Mouse (Mus musculus) heart, postnatal 0 days (tissue): ENCODE data around the gene Myd88. TPM values are rescaled to one million over a fixed set of nuclear protein-coding genes. Genes with fewer than 3 reads are reported as not detected.

Source experiments
- ATAC-seq: fragments of 200-750 bp; cut with Nextera tagmentation; 2 replicates; pipeline ENCODE4 v1.8.0; 2017; ENCODE audit warnings: low read depth, moderate number of reproducible peaks, moderate library complexity; ENCODE audit not compliant: insufficient read depth
- DNase-seq: peaks from one replicate; pipeline ENCODE4 v3.0.0-alpha.2; 2016; ENCODE audit warnings: low spot score
- H3K27ac ChIP-seq: fragments of 300-500 bp; sonication (generic); 2 replicates; pipeline ENCODE4 v1.5.1; 2014; ENCODE audit warnings: low read depth, mild to moderate bottlenecking
- H3K27me3 ChIP-seq: fragments of 300-500 bp; sonication (generic); 2 replicates; pipeline ENCODE4 v1.6.1; 2014; ENCODE audit warnings: low read length, mixed read lengths; ENCODE audit not compliant: control insufficient read depth, insufficient read depth
- H3K36me3 ChIP-seq: fragments of 300-500 bp; sonication (generic); replicated peaks from 2 replicates; pipeline ENCODE4 v1.6.1; 2014; ENCODE audit warnings: low read length, mixed read lengths; ENCODE audit not compliant: control insufficient read depth, insufficient read depth
- H3K4me1 ChIP-seq: fragments of 300-500 bp; sonication (generic); 2 replicates; pipeline ENCODE4 v1.6.1; 2014; ENCODE audit warnings: antibody characterized with exemption; ENCODE audit not compliant: control insufficient read depth, insufficient read depth
- H3K4me2 ChIP-seq: fragments of 300-500 bp; sonication (generic); 2 replicates; pipeline ENCODE4 v1.6.1; 2014; ENCODE audit warnings: low read depth, mild to moderate bottlenecking, low read length, moderate library complexity
- H3K4me3 ChIP-seq: fragments of 300-500 bp; sonication (generic); 2 replicates; pipeline ENCODE4 v1.5.1; 2014; ENCODE audit warnings: low read depth, low read length
- H3K9ac ChIP-seq: fragments of 300-500 bp; sonication (generic); replicated peaks from 2 replicates; pipeline ENCODE4 v1.6.1; 2014; ENCODE audit warnings: low read depth, low read length, mixed read lengths
- H3K9me3 ChIP-seq: fragments of 300-500 bp; sonication (generic); replicated peaks from 2 replicates; pipeline ENCODE4 v1.6.1; 2016; ENCODE audit warnings: low read length; ENCODE audit not compliant: control insufficient read depth
- CTCF ChIP-seq: IDR thresholded peaks from 2 replicates; pipeline ENCODE4 v1.5.1; 2016; ENCODE audit warnings: antibody characterized with exemption, control low read depth, low read depth
- EP300 ChIP-seq: IDR thresholded peaks from 2 replicates; pipeline ENCODE4 v1.6.1; 2016; ENCODE audit warnings: antibody characterized with exemption, low read depth
- WGBS: fragments of 180-500 bp; shearing (Covaris S2); extraction: QIAGEN DNeasy Blood & Tissue Kit; methylation state at CpG from one replicate; pipeline ENCODE4 v1.1.7; 2014; 5-methylcytosine and 5-hydroxymethylcytosine counted together
- polyA plus RNA-seq: library from polyadenylated mRNA; unstranded; fragments of >200 nt; fragmentation: Nextera tagmentation; extraction: Ambion mirVana; gene quantifications from 2 replicates; pipeline ENCODE4 v1.2.1, GENCODE M21; 2015
- total RNA-seq: library from RNA; depleted of rRNA; stranded (reverse); fragments of >200 nt; gene quantifications from 2 replicates; pipeline ENCODE4 v1.2.3, GENCODE M21; 2014; ENCODE audit warnings: low replicate concordance

Myd88 gene
- total and polyA plus RNA-seq, 2 experiments from 2014 or later = 14.3 to 17.0 TPM

GRCm38 (mm10) chr9:119361416-119361815 lies 20.2 kb upstream of the Myd88 start:
- H3K27ac ChIP-seq = no peak overlapping the region
- H3K4me2 ChIP-seq = no peak overlapping the region
- DNase-seq (no peak), ATAC-seq (no peak)
- no peaks in the 10 kb centered on the region for H3K27me3 ChIP-seq
- TF ChIP-seq EP300 (no peak), CTCF (no peak)
- no peaks in the 10 kb centered on the region for H3K4me1 ChIP-seq
- H3K4me3 ChIP-seq = no peak overlapping the region
- no peak overlapping the region for H3K9ac ChIP-seq
- H3K36me3 ChIP-seq = no peaks in the 10 kb centered on the region
- no peaks in the 10 kb centered on the region for H3K9me3 ChIP-seq
- WGBS = 90% methylated on average over 5 of the region's 5 CpGs

- ATAC-seq (0 out of 2 replicates have a peak, but pooled peaks have one; percentile 9), DNase-seq (no peak)
- 45% methylated on average over 9 of the region's 9 CpGs for WGBS
- no peaks in the 10 kb centered on the region for H3K27me3 ChIP-seq
- H3K27ac ChIP-seq = no peak overlapping the region
- TF ChIP-seq CTCF (no peak), EP300 (no peak)
- H3K4me3 ChIP-seq = peak overlapping the region; percentile 54
- no peaks in the 10 kb centered on the region for H3K9me3 ChIP-seq
- no peaks in the 10 kb centered on the region for H3K4me1 ChIP-seq
- peak overlapping the region; percentile 82 for H3K4me2 ChIP-seq
- no peak overlapping the region; the same call in 1 of the 2 replicates for H3K9ac ChIP-seq
- no peaks in the 10 kb centered on the region for H3K36me3 ChIP-seq
Measured at GRCm38 (mm10) chr9:119358058-119358429, 16.8 kb upstream of the Myd88 start.

GRCm38 (mm10) chr9:119357331-119358057 lies 16.3 kb upstream of the Myd88 start, which contains the start of gene Xylb:
Gene Xylb (plus strand): TSS chr9:119357381.
- no peak within 1 kb of the TSS for H3K27ac ChIP-seq
- peak; percentile 91 for ATAC-seq
- no peaks in the 10 kb centered on the region for H3K4me1 ChIP-seq
- peak within 1 kb of the TSS; percentile 49; the same call in 1 of the 2 replicates for H3K9ac ChIP-seq
- H3K27me3 ChIP-seq = no peaks in the 10 kb centered on the region
- H3K4me3 ChIP-seq = peak within 1 kb of the TSS; percentile 54
- no peaks in the 10 kb centered on the region for H3K36me3 ChIP-seq
- TF ChIP-seq EP300 = no peak
- TF ChIP-seq CTCF = peak; percentile 80
- DNase-seq = peak; percentile 75
- 3% methylated on average over 65 of the region's 65 CpGs for WGBS
- H3K9me3 ChIP-seq = no peaks in the 10 kb centered on the region
- peak within 1 kb of the TSS; percentile 82 for H3K4me2 ChIP-seq

- ATAC-seq (no peak), DNase-seq (no peak)
- Histone ChIP-seq H3K4me3 (no peak overlapping the region), H3K4me2 (no peak overlapping the region), H3K27me3 (no peaks in the 10 kb centered on the region), H3K4me1 (no peaks in the 10 kb centered on the region), H3K9me3 (no peaks in the 10 kb centered on the region), H3K9ac (no peak overlapping the region), H3K27ac (no peak overlapping the region), H3K36me3 (peaks cover 6% of the 10 kb centered on the region)
- 72% methylated on average over 6 of the region's 6 CpGs for WGBS
- TF ChIP-seq CTCF (no peak), EP300 (no peak)
Measured at GRCm38 (mm10) chr9:119355943-119356342, 14.7 kb upstream of the Myd88 start.

GRCm38 (mm10) chr9:119353926-119354325 lies 12.7 kb upstream of the Myd88 start:
- Histone ChIP-seq H3K9ac (no peak overlapping the region), H3K36me3 (peaks cover 17% of the 10 kb centered on the region), H3K4me2 (no peak overlapping the region), H3K4me3 (no peak overlapping the region), H3K4me1 (no peaks in the 10 kb centered on the region), H3K27ac (no peak overlapping the region), H3K27me3 (no peaks in the 10 kb centered on the region), H3K9me3 (no peaks in the 10 kb centered on the region)
- 75% methylated on average over 6 of the region's 6 CpGs for WGBS
- ATAC-seq (no peak), DNase-seq (no peak)
- TF ChIP-seq EP300 (no peak), CTCF (no peak)

GRCm38 (mm10) chr9:119352060-119352459 lies 10.8 kb upstream of the Myd88 start:
- DNase-seq (peak; percentile 63), ATAC-seq (peak; percentile 87)
- Histone ChIP-seq H3K9me3 (no peaks in the 10 kb centered on the region), H3K9ac (no peak overlapping the region), H3K4me1 (no peaks in the 10 kb centered on the region), H3K27ac (no peak overlapping the region), H3K36me3 (peaks cover 33% of the 10 kb centered on the region), H3K27me3 (no peaks in the 10 kb centered on the region), H3K4me3 (no peak overlapping the region), H3K4me2 (no peak overlapping the region)
- TF ChIP-seq EP300 (no peak), CTCF (peak; percentile 84)
- WGBS = 31% methylated on average over 4 of the region's 4 CpGs
